Mouse (Mus musculus) stomach, embryonic 15.5 days (tissue): ENCODE results near the gene Ubac2. TPM values are rescaled to one million over a fixed set of nuclear protein-coding genes. Genes with fewer than 3 reads are reported as not detected.
A peak's percentile ranks its signal among the peaks of the same experiment; 100 is the strongest.

Experiments used
- ATAC-seq: fragments of 200-750 bp; cut with Nextera tagmentation; 2 replicates; pipeline ENCODE4 v1.8.0; 2017; ENCODE audit warnings: low read depth, moderate number of reproducible peaks, moderate TSS enrichment; ENCODE audit not compliant: insufficient read depth, low FRiP score
- H3K27ac ChIP-seq: fragments of 300-500 bp; sonication (generic); 2 replicates; pipeline ENCODE4 v1.5.1; 2015; ENCODE audit warnings: mild to moderate bottlenecking, inconsistent platforms
- H3K27me3 ChIP-seq: fragments of 300-500 bp; sonication (generic); replicated peaks from 2 replicates; pipeline ENCODE4 v1.6.1; 2015; ENCODE audit warnings: inconsistent platforms
- H3K36me3 ChIP-seq: fragments of 300-500 bp; sonication (generic); 2 replicates; pipeline ENCODE4 v1.6.1; 2015; ENCODE audit warnings: inconsistent platforms
- H3K4me1 ChIP-seq: fragments of 300-500 bp; sonication (generic); 2 replicates; pipeline ENCODE4 v1.6.1; 2015; ENCODE audit warnings: inconsistent platforms
- H3K4me2 ChIP-seq: fragments of 300-500 bp; sonication (generic); 2 replicates; pipeline ENCODE4 v1.6.1; 2015; ENCODE audit warnings: mild to moderate bottlenecking, inconsistent platforms
- H3K4me3 ChIP-seq: fragments of 300-500 bp; sonication (generic); replicated peaks from 2 replicates; pipeline ENCODE4 v1.5.1; 2015; ENCODE audit warnings: inconsistent platforms
- H3K9ac ChIP-seq: fragments of 300-500 bp; sonication (generic); 2 replicates; pipeline ENCODE4 v1.6.1; 2015; ENCODE audit warnings: inconsistent platforms
- H3K9me3 ChIP-seq: fragments of 300-500 bp; sonication (generic); 2 replicates; pipeline ENCODE4 v1.6.1; 2016; ENCODE audit warnings: inconsistent platforms
- WGBS: fragments of 180-500 bp; shearing (Covaris S2); methylation state at CpG from one replicate; pipeline ENCODE4 v1.1.7; 2015; 5-methylcytosine and 5-hydroxymethylcytosine counted together
- polyA plus RNA-seq: library from polyadenylated mRNA; unstranded; fragments of >200 nt; fragmentation: Nextera tagmentation; extraction: Ambion mirVana; gene quantifications from 2 replicates; pipeline ENCODE4 v1.2.1, GENCODE M21; 2015

Ubac2 gene
- polyA plus RNA-seq, 1 experiment from 2014 or later: 61.6 TPM

DNA sequence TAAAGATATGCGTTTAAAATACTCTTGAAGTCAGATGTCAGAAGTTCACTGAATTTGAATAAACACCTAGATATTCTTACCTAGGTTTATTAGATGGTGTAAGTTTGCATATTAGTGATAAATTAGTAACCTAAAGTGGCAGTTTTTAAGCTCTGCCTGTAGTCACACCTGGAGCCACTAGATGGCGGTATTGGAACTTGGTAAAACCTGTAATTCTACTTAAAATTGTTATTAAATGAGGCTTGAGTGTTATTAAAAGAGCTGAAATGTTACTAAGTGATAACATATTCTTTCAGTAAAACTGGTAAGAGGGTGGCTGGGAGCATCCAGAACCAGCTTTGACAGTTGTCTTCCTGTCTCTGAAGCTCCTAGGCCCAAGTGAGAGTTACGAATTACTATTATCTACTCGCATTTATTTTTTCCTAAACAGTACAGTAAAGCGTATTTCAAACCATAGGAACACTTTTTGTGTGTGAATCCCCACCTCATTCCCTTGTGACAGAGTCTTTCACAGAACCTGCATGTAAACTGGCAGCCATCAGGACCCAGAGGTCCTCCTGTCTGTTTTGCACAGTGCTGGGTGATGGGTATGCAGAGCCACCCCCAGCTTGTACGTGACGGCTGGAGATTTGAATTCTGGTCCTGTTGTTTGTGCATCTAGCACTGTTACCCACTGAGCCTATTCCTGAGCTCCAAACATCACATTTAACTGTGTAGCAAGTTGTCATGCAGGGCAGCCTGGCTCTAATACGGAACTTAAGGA is 50.1 kb downstream of the Ubac2 start:
- Histone ChIP-seq H3K4me1 (peaks cover 4% of the 10 kb centered on the region; the same call in 1 of the 2 replicates), H3K27me3 (no peaks in the 10 kb centered on the region), H3K9me3 (no peaks in the 10 kb centered on the region), H3K9ac (no peak overlapping the region), H3K4me2 (no peak overlapping the region), H3K36me3 (no peaks in the 10 kb centered on the region), H3K4me3 (no peak overlapping the region), H3K27ac (no peak overlapping the region)
- no peak for ATAC-seq
- 65% methylated on average over 8 of the region's 8 CpGs for WGBS

DNA sequence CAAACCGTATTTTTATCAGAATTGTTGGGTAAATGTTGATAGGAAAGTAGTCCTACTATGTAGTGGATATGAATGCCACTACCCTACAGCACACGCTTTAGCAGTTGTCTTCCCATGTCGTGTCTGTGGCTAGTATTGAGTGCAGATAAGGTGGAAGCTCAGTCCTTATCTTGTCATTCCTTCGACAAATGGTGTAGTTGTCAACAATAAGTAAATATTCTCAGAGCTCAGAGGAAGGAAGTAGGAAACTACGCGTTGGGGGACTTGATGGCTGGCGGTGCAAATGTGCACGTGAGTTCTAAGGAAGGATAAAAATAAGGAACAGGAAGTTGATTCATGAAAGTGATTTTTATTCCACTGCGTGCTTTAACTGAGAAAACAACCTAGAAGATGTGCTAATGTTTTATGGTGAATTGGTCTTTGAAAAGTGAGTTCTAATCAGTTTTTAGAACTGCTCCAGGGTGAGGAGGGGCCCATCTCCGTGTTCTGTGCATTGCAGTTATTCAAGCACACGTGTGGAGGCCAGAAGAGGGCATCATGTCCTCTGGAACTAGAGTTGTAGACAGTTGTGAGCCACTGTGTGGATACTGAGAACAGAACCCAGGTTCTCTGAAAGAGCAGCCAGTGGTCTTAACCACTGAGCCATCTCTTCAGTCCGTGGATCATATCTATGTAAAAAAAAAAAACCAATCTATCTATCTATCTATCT is 51.0 kb downstream of the Ubac2 start:
- Histone ChIP-seq H3K4me1 (peaks cover 4% of the 10 kb centered on the region; the same call in 1 of the 2 replicates), H3K27me3 (no peaks in the 10 kb centered on the region), H3K4me2 (no peak overlapping the region), H3K9me3 (no peaks in the 10 kb centered on the region), H3K9ac (no peak overlapping the region), H3K4me3 (no peak overlapping the region), H3K27ac (no peak overlapping the region), H3K36me3 (0 out of 2 replicates have a peak, but pooled peaks cover under 1% of the 10 kb centered on the region)
- 67% methylated on average over 12 of the region's 12 CpGs for WGBS
- 0 out of 2 replicates have a peak, but pooled peaks have one; percentile 36 for ATAC-seq

DNA sequence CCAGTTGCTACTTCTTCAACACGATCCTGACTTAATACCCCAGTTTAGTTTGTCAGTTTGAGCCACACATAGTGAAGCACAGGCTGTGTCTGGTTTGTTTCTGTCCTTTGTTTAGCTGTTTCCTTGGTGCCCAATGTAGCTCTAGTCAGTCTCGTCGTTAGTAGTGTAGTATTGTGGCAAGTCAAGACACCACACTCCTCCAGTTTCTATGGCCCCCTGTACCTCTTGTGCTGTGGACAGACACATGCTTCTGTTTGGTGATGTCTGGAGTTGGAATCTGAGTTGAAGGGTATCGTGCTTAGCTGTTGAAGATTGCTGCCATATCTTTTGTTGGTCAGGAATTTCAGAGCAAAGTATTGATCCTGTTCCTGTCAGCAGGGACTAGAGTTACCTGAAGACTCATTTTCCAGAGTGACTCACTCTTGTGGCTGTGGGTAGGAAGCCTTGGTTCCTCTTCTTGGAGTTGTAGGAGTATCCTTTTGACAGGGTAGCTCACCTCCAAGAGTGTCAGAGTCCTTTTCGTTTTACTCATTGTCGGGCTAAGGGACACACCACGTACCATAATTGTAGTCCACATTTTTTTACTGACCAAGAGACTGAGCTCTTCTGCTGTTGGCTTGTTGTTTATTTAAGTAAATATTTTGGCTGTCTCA is 52.4 kb downstream of the Ubac2 start:
- Histone ChIP-seq H3K9me3 (no peaks in the 10 kb centered on the region), H3K27me3 (no peaks in the 10 kb centered on the region), H3K9ac (no peak overlapping the region), H3K27ac (no peak overlapping the region), H3K36me3 (0 out of 2 replicates have a peak, but pooled peaks cover 3% of the 10 kb centered on the region), H3K4me3 (no peak overlapping the region), H3K4me1 (peaks cover 4% of the 10 kb centered on the region; the same call in 1 of the 2 replicates), H3K4me2 (no peak overlapping the region)
- WGBS: 66% methylated on average over 7 of the region's 7 CpGs
- ATAC-seq: no peak

DNA sequence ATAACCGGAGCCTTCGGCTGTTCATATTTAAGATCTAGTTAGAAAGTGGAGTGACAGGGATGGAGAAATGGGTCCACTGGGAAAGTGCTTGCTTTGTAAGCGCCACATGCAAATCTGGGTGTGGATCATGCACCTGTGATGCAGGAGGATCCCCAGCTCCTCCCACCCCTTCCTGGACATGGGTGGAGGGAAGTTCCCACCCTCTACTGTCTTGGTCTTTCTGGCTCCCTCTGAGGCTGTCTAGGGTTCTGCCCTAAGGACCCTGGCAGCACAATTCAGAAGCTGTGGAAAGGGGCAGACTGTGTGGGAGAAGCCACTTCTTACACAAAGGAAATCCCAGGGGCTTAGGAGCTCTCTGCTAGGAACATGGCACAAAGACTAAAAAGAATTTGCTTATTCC is 53.2 kb downstream of the Ubac2 start:
- 87% methylated on average over 3 of the region's 3 CpGs for WGBS

DNA sequence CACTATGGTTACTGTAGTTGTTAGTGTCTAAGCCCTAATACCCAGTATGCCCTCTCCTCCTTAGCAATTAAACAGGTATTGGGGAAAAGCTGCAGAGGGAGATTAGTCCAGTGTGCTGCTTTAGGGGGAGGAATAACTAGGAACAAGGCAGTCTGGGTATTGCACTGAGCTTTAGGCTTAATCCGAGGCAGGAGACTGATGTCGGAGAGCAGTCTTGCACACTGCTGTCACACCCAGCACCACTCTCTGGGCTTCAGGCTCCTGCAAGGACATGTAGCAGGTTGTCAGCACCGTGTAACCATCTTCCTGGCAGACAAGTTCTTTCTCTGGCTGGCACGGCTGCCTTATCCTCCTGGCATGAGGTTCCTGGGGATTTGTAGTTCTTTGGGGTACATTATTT is 53.8 kb downstream of the Ubac2 start:
- 81% methylated on average over 4 of the region's 4 CpGs for WGBS
- no peaks in the 10 kb centered on the region for H3K27me3 ChIP-seq
- H3K27ac ChIP-seq: no peak overlapping the region
- peaks cover 4% of the 10 kb centered on the region; the same call in 1 of the 2 replicates for H3K4me1 ChIP-seq
- H3K9me3 ChIP-seq: no peaks in the 10 kb centered on the region
- H3K36me3 ChIP-seq: 0 out of 2 replicates have a peak, but pooled peaks cover 3% of the 10 kb centered on the region
- no peak for ATAC-seq
- H3K4me3 ChIP-seq: no peak overlapping the region
- H3K9ac ChIP-seq: no peak overlapping the region
- no peak overlapping the region for H3K4me2 ChIP-seq

More for the DNA sequence above, 53.2 kb downstream of the Ubac2 start:
- H3K9me3 ChIP-seq: no peaks in the 10 kb centered on the region
- H3K27me3 ChIP-seq: no peaks in the 10 kb centered on the region
- H3K4me2 ChIP-seq: no peak overlapping the region
- H3K9ac ChIP-seq: no peak overlapping the region
- H3K27ac ChIP-seq: no peak overlapping the region
- ATAC-seq: no peak
- no peak overlapping the region for H3K4me3 ChIP-seq
- 0 out of 2 replicates have a peak, but pooled peaks cover 3% of the 10 kb centered on the region for H3K36me3 ChIP-seq
- H3K4me1 ChIP-seq: peaks cover 4% of the 10 kb centered on the region; the same call in 1 of the 2 replicates

DNA sequence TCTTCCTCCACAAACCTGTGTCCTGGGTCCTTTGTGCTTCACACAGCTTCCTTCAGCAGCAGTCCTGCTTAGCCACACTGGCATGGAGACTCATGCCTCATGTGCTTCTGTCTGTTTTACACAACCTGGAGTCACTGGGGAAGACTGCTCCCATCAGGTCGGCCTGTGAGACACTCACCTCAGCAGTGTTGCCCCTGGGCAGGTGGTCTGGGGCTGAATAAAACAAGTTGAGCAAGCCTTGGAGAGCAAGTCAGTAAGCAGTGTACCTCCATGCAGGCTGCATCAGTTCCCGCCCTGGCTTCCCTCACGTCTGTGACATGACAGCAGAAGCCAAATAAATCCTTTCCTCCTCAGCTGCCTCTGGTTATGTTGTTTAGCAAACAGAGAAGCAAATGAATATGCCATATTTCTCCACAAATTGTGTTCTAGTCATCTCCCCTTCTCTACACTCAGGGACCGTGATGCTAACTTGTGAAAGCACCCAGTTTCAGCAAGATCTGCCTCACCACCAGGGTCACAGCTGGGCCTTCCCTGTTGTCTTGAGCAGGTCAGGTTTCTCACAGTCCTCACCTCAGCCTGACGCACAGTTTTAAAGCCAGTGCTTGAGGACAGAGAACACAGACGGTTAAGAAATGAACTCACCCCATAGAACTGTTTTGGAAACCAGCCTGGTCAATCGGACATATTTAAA is 55.6 kb downstream of the Ubac2 start:
- no peaks in the 10 kb centered on the region for H3K27me3 ChIP-seq
- H3K4me2 ChIP-seq: no peak overlapping the region
- H3K36me3 ChIP-seq: 0 out of 2 replicates have a peak, but pooled peaks cover 3% of the 10 kb centered on the region
- no peak for ATAC-seq
- WGBS: 84% methylated on average over 7 of the region's 7 CpGs
- H3K9me3 ChIP-seq: no peaks in the 10 kb centered on the region
- no peak overlapping the region for H3K4me3 ChIP-seq
- H3K27ac ChIP-seq: no peak overlapping the region
- H3K4me1 ChIP-seq: peaks cover 4% of the 10 kb centered on the region; the same call in 1 of the 2 replicates
- H3K9ac ChIP-seq: no peak overlapping the region

DNA sequence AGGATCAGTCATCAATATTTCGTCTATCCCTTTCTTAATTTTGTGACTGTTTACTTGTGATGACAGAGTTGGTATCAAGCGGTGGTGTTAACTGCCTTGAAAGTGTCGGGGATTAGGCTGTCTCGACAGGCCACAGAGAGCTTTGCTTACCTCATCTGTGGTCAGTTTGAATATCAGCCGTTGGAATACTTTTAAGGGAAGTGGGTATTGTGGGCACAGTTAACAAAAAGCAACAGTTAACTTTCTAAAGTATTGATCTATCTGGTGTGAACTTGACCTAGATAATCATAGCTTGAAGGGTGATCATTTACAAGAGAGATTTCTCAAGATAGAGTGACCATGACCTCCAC is 56.2 kb downstream of the Ubac2 start:
- H3K36me3 ChIP-seq: 0 out of 2 replicates have a peak, but pooled peaks cover 3% of the 10 kb centered on the region
- 83% methylated on average over 5 of the region's 5 CpGs for WGBS
- peaks cover 4% of the 10 kb centered on the region; the same call in 1 of the 2 replicates for H3K4me1 ChIP-seq
- no peak for ATAC-seq
- no peak overlapping the region for H3K4me2 ChIP-seq
- H3K9ac ChIP-seq: no peak overlapping the region
- no peak overlapping the region for H3K4me3 ChIP-seq
- H3K27me3 ChIP-seq: no peaks in the 10 kb centered on the region
- H3K27ac ChIP-seq: no peak overlapping the region
- no peaks in the 10 kb centered on the region for H3K9me3 ChIP-seq

DNA sequence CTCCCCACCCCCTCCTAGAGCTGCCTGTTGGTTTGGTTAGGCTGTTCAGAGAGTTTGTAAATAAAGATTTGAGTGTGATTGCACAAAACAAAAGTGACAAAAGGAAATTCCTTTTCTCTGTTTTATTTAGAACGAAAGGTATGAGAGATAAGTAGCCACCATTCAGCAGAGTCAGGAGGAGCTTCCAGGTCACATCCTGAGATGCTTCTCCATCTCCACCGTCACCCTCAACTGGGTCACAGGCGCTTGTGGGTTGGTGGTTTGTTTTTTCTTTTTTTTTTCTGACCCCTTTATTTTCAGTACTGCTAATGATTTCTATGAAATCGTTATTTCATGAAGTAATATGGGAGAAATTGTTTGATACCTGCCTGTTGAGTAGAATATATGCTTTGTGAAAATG is 57.9 kb downstream of the Ubac2 start:
- 0 out of 2 replicates have a peak, but pooled peaks cover 3% of the 10 kb centered on the region for H3K36me3 ChIP-seq
- WGBS: 90% methylated on average over 4 of the region's 4 CpGs
- no peaks in the 10 kb centered on the region for H3K9me3 ChIP-seq
- H3K9ac ChIP-seq: no peak overlapping the region
- H3K27ac ChIP-seq: no peak overlapping the region
- H3K4me1 ChIP-seq: peaks cover 4% of the 10 kb centered on the region; the same call in 1 of the 2 replicates
- no peak for ATAC-seq
- H3K4me3 ChIP-seq: no peak overlapping the region
- no peaks in the 10 kb centered on the region for H3K27me3 ChIP-seq
- H3K4me2 ChIP-seq: no peak overlapping the region

DNA sequence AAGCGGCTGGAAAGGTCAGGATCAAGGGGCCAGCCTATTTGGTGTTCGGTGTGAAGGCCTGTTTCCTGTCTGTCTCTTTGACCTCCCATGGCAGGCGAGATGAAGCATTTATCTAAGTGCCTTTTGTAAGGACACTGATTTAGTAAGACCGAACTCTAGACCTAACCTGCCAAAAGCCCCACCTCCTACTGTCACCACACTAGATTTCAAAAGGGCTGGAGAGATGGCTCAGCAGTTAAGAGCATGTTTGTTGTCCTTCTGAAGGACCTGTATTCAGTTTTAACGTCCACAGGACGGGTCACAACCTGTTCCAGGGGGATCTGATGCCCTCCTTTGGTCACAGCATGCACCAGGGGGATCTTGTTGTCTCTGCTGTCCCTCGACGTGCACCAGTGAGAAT is 58.4 kb downstream of the Ubac2 start:
- H3K27ac ChIP-seq: no peak overlapping the region
- 70% methylated on average over 8 of the region's 8 CpGs for WGBS
- H3K4me2 ChIP-seq: no peak overlapping the region
- H3K9me3 ChIP-seq: no peaks in the 10 kb centered on the region
- H3K27me3 ChIP-seq: no peaks in the 10 kb centered on the region
- no peak overlapping the region for H3K9ac ChIP-seq
- no peak for ATAC-seq
- H3K36me3 ChIP-seq: 0 out of 2 replicates have a peak, but pooled peaks cover 3% of the 10 kb centered on the region
- H3K4me3 ChIP-seq: no peak overlapping the region
- H3K4me1 ChIP-seq: peaks cover under 1% of the 10 kb centered on the region; the same call in 1 of the 2 replicates

DNA sequence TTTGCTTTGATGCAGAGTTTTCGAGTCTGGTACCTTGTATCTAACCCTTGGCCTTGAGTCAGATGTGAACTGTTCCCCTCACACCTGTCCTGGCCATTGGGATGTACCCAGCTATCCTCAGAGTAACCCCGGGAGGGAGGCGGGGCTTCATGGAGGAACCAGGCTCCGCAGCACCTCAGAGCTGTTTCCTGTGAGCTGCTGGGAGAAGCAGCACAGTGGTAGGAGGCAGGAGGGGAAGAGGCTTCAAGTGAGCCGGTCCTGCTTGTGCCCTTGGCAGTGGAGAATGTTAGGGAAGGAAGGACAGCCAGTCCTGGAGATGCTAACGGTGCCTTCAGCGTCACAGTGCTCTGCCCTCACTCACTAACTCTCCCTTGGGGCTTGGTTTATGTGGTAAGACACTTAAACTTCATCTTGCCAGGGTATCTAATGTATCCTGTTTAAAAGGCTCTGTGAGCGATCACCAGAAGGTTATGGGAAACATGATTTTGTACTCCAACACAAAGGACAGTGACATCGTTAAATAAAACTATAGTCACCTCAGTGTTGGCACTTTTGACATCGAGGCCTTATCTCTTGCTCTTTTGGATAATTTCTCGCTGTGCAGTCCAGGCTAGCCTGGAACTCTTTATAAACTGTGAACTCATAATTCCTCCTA is 59.3 kb downstream of the Ubac2 start:
- 74% methylated on average over 11 of the region's 11 CpGs for WGBS
- Histone ChIP-seq H3K9ac (no peak overlapping the region), H3K27me3 (no peaks in the 10 kb centered on the region), H3K36me3 (0 out of 2 replicates have a peak, but pooled peaks cover 3% of the 10 kb centered on the region), H3K4me3 (no peak overlapping the region), H3K9me3 (no peaks in the 10 kb centered on the region), H3K27ac (no peak overlapping the region), H3K4me2 (no peak overlapping the region), H3K4me1 (no peaks in the 10 kb centered on the region)
- ATAC-seq: no peak
